Mouse (Mus musculus) spleen, adult 2 months (tissue): ENCODE results near the gene Rras2. TPM values are rescaled to one million over a fixed set of nuclear protein-coding genes. Genes with fewer than 3 reads are reported as not detected.

ENCODE experiments used
- DNase-seq, 2 experiments: peaks; one replicate each; pipeline versions ENCODE4 v3.0.0 to v3.0.0-alpha.2; 2012 to 2021; ENCODE audit warnings: low spot score in 2 of 2, low read depth in 1 of 2
- H3K27ac ChIP-seq: fragments of 200-500 bp; 2 replicates; pipeline ENCODE4 v1.5.1; 2012; ENCODE audit warnings: low read length, inconsistent platforms; ENCODE audit not compliant: insufficient read depth
- H3K27me3 ChIP-seq: fragments of 200-500 bp; 2 replicates; pipeline ENCODE4 v1.6.1; 2012; ENCODE audit warnings: mild to moderate bottlenecking, moderate library complexity, low read length, inconsistent platforms; ENCODE audit not compliant: control insufficient read depth, insufficient read depth
- H3K36me3 ChIP-seq: fragments of 200-500 bp; 2 replicates; pipeline ENCODE4 v1.6.1; 2012; ENCODE audit warnings: mild to moderate bottlenecking, low read length, inconsistent platforms; ENCODE audit not compliant: control insufficient read depth, insufficient read depth
- H3K4me1 ChIP-seq: fragments of 200-500 bp; 2 replicates; pipeline ENCODE4 v1.6.1; 2011; ENCODE audit warnings: inconsistent platforms; ENCODE audit not compliant: control insufficient read depth, insufficient read depth, insufficient read length
- H3K4me3 ChIP-seq: fragments of 200-500 bp; 2 replicates; pipeline ENCODE4 v1.5.1; 2011; ENCODE audit warnings: mild to moderate bottlenecking, inconsistent platforms; ENCODE audit not compliant: insufficient read depth, insufficient read length; ENCODE audit errors: extremely low read depth
- CTCF ChIP-seq: fragments of 200-500 bp; IDR thresholded peaks from 2 replicates; pipeline ENCODE4 v1.5.1; 2011; ENCODE audit warnings: mild to moderate bottlenecking, inconsistent platforms; ENCODE audit not compliant: insufficient read depth, insufficient read length, insufficient replicate concordance; ENCODE audit errors: extremely low read depth
- POLR2A ChIP-seq: fragments of 200-500 bp; IDR thresholded peaks from 2 replicates; pipeline ENCODE4 v1.6.1; 2011; ENCODE audit warnings: low read depth, low read length, inconsistent platforms
- WGBS: fragments of 180-500 bp; shearing (Covaris S2); methylation state at CpG from one replicate; pipeline ENCODE4 v1.1.7; 2018; 5-methylcytosine and 5-hydroxymethylcytosine counted together
- polyA plus RNA-seq: library from polyadenylated mRNA; depleted of rRNA; stranded (reverse); fragments of >200 nt; gene quantifications from 2 replicates; pipeline ENCODE4 v1.2.3, GENCODE M21; 2012

Gene Rras2
- polyA plus RNA-seq, 1 experiment: 14.4 TPM

DNA sequence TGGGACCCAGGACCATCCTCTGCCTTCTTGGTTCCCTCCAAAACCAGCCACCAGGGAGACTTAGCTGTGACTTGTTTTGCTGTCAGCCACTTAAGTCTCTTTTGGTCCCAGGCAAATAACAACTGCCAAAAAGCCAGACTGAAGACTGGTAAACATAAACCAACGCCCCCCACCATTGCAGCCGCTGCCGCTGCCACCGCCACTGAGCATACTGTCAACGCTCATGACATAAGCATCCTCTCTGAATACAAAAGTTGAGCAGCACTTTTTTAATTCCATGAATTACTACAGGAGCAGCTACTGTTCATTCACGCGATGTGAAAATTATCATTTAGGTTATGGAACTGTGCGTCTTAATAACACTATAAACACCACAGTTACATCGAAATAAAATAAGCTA, 1.6 kb downstream of the Rras2 start:
- TF ChIP-seq CTCF (no peak), POLR2A (no peak)
- no peak for DNase-seq
- Histone ChIP-seq H3K4me3 (peak overlapping the region; percentile 99; the same call in 1 of the 2 replicates), H3K36me3 (no peaks in the 10 kb centered on the region), H3K4me1 (peaks cover 2% of the 10 kb centered on the region), H3K27me3 (no peaks in the 10 kb centered on the region), H3K27ac (no peak overlapping the region)
- WGBS: 60% methylated on average over 9 of the region's 9 CpGs

GRCm38 (mm10) chr7:114114976-114115375, 2.6 kb downstream of the Rras2 start:
- H3K27me3 ChIP-seq: no peaks in the 10 kb centered on the region
- H3K4me1 ChIP-seq: peaks cover 6% of the 10 kb centered on the region
- H3K27ac ChIP-seq: 0 out of 2 replicates have a peak overlapping the region, but pooled peaks have one; percentile 27
- peak overlapping the region; percentile 21; the same call in 1 of the 2 replicates for H3K4me3 ChIP-seq
- TF ChIP-seq CTCF: no peak
- no peak for TF ChIP-seq POLR2A
- 57% methylated on average over 3 of the region's 3 CpGs for WGBS
- no peak for DNase-seq
- H3K36me3 ChIP-seq: no peaks in the 10 kb centered on the region

DNA sequence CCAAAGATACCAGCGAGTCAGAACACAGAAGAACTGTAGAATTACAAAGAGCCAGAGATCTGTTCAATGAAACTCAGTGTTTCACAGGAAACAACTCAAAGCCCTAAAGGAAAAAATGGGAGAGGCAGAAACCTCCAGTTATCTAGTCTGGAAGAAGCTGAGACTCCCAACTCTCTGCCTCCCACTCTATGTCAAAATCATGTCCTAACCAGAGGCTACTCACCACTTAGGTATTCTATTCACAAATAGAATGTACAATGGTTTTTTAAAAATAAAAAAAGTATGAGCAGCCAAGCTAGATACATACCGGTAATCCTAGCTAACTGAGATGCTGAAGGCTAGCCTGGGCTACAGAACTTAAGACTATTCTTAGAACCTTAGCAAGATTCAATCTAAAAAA, 3.3 kb downstream of the Rras2 start:
- no peak overlapping the region for H3K27ac ChIP-seq
- H3K27me3 ChIP-seq: no peaks in the 10 kb centered on the region
- H3K4me3 ChIP-seq: no peak overlapping the region
- TF ChIP-seq POLR2A (no peak), CTCF (no peak)
- DNase-seq: no peak
- H3K4me1 ChIP-seq: peaks cover 11% of the 10 kb centered on the region
- WGBS: 93% methylated on average over 2 of the region's 2 CpGs
- H3K36me3 ChIP-seq: no peaks in the 10 kb centered on the region

DNA sequence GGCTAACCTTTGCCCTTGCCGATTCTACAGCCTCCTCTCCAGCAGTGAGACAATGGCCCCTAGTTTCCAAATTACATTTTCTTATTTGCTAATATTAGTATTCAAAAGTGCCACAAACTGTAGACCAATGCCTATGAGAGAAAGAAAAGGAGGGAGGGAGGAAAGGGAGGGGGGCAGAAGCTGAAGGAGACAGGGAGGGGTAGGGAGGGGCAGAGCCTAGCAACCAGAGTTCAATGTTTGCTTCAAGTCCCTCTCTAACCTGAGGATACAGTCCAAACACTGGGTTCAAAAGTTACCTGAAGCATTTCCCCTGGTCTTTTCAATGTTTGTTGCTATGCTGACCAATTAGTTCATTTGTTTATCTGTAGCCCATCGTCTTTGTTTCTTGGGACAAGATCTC, 7.1 kb downstream of the Rras2 start:
- no peak overlapping the region for H3K27ac ChIP-seq
- peaks cover 11% of the 10 kb centered on the region for H3K4me1 ChIP-seq
- no peaks in the 10 kb centered on the region for H3K36me3 ChIP-seq
- no peaks in the 10 kb centered on the region for H3K27me3 ChIP-seq
- no peak overlapping the region for H3K4me3 ChIP-seq
- 86% methylated on average over 2 of the region's 2 CpGs for WGBS
- TF ChIP-seq POLR2A (no peak), CTCF (no peak)
- no peak for DNase-seq

- Histone ChIP-seq H3K4me1 (peaks cover 14% of the 10 kb centered on the region), H3K4me3 (no peak overlapping the region), H3K27ac (no peak overlapping the region), H3K27me3 (no peaks in the 10 kb centered on the region), H3K36me3 (no peaks in the 10 kb centered on the region)
- no peak for TF ChIP-seq CTCF
- no peak for TF ChIP-seq POLR2A
- 87% methylated on average over 8 of the region's 8 CpGs for WGBS
- no peak for DNase-seq
These were observed 11.7 kb downstream of the Rras2 start for GRCm38 (mm10) chr7:114105886-114106285.

DNA sequence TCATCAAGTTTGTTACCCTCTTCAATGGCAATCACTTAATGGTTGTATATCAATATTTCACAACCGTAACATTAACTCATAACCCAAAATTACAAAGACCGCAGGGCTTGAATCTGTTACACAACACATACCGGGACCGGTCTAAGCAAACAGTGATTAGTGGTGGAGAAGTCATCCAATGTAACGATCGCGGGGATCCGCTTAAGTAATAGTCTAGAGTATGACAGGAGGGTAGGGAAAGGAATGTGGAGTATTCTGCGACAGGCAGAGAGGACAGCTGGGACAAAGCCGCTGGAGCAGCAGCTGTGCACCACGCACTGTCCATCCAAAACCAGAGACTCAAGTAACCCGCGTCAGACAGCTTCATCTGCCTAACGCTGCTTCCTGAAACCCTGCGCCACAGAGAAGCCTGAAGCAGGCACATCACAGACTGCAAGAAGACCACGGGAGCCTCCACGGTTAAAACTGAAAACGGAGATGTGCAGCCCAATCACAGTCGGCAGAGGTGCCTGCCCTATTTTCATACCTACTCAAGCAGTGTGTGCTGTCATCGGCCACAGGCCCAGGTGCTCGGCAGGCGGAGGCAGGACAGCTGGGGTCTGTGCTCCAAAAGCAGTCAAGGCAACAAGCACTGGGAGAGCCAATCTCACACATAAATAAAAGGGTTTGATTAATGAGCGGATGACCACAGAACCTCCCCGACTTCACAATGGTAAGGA, 13.8 kb downstream of the Rras2 start:
- no peak overlapping the region for H3K4me3 ChIP-seq
- H3K27me3 ChIP-seq: no peaks in the 10 kb centered on the region
- no peaks in the 10 kb centered on the region for H3K36me3 ChIP-seq
- H3K27ac ChIP-seq: no peak overlapping the region
- TF ChIP-seq POLR2A: no peak
- TF ChIP-seq CTCF: no peak
- WGBS: 82% methylated on average over 24 of the region's 24 CpGs
- H3K4me1 ChIP-seq: peaks cover 8% of the 10 kb centered on the region; the same call in 1 of the 2 replicates
- DNase-seq: no peak

GRCm38 (mm10) chr7:114103152-114103551, 14.4 kb downstream of the Rras2 start:
- no peak overlapping the region for H3K27ac ChIP-seq
- WGBS: 86% methylated on average over 4 of the region's 4 CpGs

More at GRCm38 (mm10) chr7:114103152-114103551, 14.4 kb downstream of the Rras2 start:
- no peak for DNase-seq
- peaks cover 8% of the 10 kb centered on the region; the same call in 1 of the 2 replicates for H3K4me1 ChIP-seq
- no peak overlapping the region for H3K4me3 ChIP-seq
- no peaks in the 10 kb centered on the region for H3K36me3 ChIP-seq
- TF ChIP-seq POLR2A (no peak), CTCF (no peak)
- H3K27me3 ChIP-seq: no peaks in the 10 kb centered on the region
